Mouse (Mus musculus) C2C12 (cell line): ENCODE measurements around the gene 1700001O22Rik. TPM values are rescaled to one million over a fixed set of nuclear protein-coding genes. Genes with fewer than 3 reads are reported as not detected.

Source experiments
- H3K27me3 ChIP-seq: one replicate; pipeline ENCODE4 v1.6.1; 2011; ENCODE audit not compliant: control insufficient read depth, insufficient read depth, insufficient read length
- H3K36me3 ChIP-seq: one replicate; pipeline ENCODE4 v1.6.1; 2011; ENCODE audit not compliant: control insufficient read depth, insufficient read depth
- H3K4me3 ChIP-seq: one replicate; pipeline ENCODE4 v1.5.1; 2011; ENCODE audit warnings: mild to moderate bottlenecking, control low read depth; ENCODE audit not compliant: poor library complexity, insufficient read depth, severe bottlenecking
- H3K79me2 ChIP-seq: one replicate; pipeline ENCODE4 v1.6.1; 2011; ENCODE audit not compliant: control insufficient read depth, insufficient read depth
- H3K79me3 ChIP-seq: one replicate; pipeline ENCODE4 v1.6.1; 2011; ENCODE audit warnings: low read depth, control low read depth
- H3ac ChIP-seq: one replicate; pipeline ENCODE3; 2011; ENCODE audit warnings: low read depth; ENCODE audit not compliant: control insufficient read depth, insufficient read length
- CEBPB ChIP-seq: IDR thresholded peaks from one replicate; pipeline ENCODE4 v1.6.1; 2011; ENCODE audit warnings: low read depth, mild to moderate bottlenecking, control low read depth, moderate library complexity
- CTCF ChIP-seq: IDR thresholded peaks from one replicate; pipeline ENCODE4 v1.5.1; 2011; ENCODE audit not compliant: control insufficient read depth, insufficient read depth, insufficient read length
- FOSL1 ChIP-seq: IDR thresholded peaks from one replicate; pipeline ENCODE4 v1.8.0; 2011; ENCODE audit warnings: mild to moderate bottlenecking, low read length; ENCODE audit not compliant: poor library complexity, insufficient read depth, severe bottlenecking
- MAX ChIP-seq: IDR thresholded peaks from one replicate; pipeline ENCODE4 v1.6.1; 2011; ENCODE audit warnings: mild to moderate bottlenecking, control low read depth
- MYOD1 ChIP-seq: IDR thresholded peaks from one replicate; pipeline ENCODE4 v1.6.1; 2011; ENCODE audit warnings: low read depth; ENCODE audit not compliant: control insufficient read depth, insufficient read length
- MYOG ChIP-seq: IDR thresholded peaks from one replicate; pipeline ENCODE4 v1.6.1; 2011; ENCODE audit not compliant: control insufficient read depth, insufficient read length; ENCODE audit errors: extremely low read depth
- USF1 ChIP-seq: IDR thresholded peaks from one replicate; pipeline ENCODE4 v1.6.1; 2011; ENCODE audit warnings: low read depth, mild to moderate bottlenecking, control low read depth, moderate library complexity
- polyA plus RNA-seq: library from polyadenylated mRNA; unstranded; fragments of >200 nt; fragmentation: generic; extraction: Trizol; gene quantifications from one replicate; pipeline ENCODE4 v1.2.1, GENCODE M21; 2012; ENCODE audit warnings: missing spikeins

Gene 1700001O22Rik
- polyA plus RNA-seq, 1 experiment = 0.18 TPM

DNA sequence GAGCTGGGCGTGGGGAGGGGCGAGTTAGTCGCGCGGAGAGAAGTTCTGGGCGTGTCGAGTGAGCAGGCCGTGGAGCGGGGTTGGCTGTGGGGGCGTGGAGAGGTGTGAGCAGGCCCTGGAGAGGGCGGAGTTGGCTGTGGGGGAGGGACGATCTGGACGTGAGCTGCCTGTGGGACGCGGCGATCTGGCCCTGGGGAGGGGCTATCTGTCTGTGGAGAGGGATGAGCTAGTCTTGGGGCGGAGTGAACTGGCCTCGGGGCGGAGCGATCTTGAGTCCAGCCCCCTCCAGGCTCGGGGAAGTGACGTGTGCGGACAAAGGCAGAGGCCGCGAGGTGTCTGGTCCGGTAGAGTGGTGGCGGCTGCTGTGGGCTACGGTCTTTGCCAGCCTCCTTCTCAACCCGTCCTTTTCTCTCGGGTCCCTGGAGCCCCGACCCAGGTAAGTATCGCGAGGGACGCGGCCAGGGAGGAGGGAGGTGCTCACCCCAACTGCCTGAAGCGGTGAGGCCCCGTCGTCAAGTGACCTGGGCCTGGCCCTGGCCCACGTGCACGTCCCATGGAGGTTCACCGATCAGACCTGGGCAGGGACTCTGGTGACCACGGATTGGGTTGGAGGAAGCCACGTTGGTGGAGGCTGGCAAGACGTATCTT lies 4.3 kb upstream of the 1700001O22Rik start, which contains the start of gene Ntmt1:
Gene Ntmt1 (plus strand): TSS at position 179 of the 648 bp plus-strand sequence.
- Histone ChIP-seq H3ac (peak within 1 kb of the TSS; percentile 86), H3K36me3 (peaks cover 23% of the 10 kb centered on the region), H3K4me3 (peak within 1 kb of the TSS; percentile 89), H3K79me2 (peaks cover 51% of the 10 kb centered on the region), H3K27me3 (no peaks in the 10 kb centered on the region), H3K79me3 (peaks cover 47% of the 10 kb centered on the region)
- TF ChIP-seq CTCF = no peak
- TF ChIP-seq MAX = peak; percentile 92
- no peak for TF ChIP-seq CEBPB

GRCm38 (mm10) chr2:30807147-30807647 lies 3.7 kb upstream of the 1700001O22Rik start:
- Histone ChIP-seq H3K79me2 (peaks cover 45% of the 10 kb centered on the region), H3K27me3 (no peaks in the 10 kb centered on the region), H3K36me3 (peaks cover 18% of the 10 kb centered on the region), H3K79me3 (peaks cover 43% of the 10 kb centered on the region), H3ac (peak overlapping the region; percentile 56), H3K4me3 (peak overlapping the region; percentile 27)
- no peak for TF ChIP-seq CTCF
- no peak for TF ChIP-seq CEBPB
- TF ChIP-seq USF1 = no peak
- no peak for TF ChIP-seq MAX
- TF ChIP-seq MYOG = no peak
- no peak for TF ChIP-seq MYOD1
- TF ChIP-seq FOSL1 = no peak

DNA sequence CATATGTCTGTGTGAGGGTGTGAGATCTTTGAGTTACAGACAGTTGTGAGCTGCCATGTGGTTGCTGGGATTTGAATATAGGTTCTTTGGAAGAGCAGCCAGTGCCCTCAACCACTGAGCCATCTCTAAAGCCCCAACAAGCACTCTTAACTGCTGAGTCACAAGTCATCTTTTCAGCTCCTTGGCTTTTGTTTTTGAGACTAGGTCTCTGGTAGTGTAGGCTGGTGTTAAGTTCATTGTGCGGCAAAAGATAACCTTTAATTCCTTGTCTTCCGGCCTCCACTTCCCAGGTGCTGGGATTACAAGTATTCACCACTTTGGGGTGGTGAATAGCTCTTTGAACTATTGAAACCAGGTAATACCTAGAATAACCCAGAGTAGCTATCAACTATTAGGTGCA lies 2.5 kb upstream of the 1700001O22Rik start:
- TF ChIP-seq MYOG (no peak), CTCF (no peak), FOSL1 (no peak), CEBPB (no peak), MAX (no peak), MYOD1 (no peak), USF1 (no peak)

DNA sequence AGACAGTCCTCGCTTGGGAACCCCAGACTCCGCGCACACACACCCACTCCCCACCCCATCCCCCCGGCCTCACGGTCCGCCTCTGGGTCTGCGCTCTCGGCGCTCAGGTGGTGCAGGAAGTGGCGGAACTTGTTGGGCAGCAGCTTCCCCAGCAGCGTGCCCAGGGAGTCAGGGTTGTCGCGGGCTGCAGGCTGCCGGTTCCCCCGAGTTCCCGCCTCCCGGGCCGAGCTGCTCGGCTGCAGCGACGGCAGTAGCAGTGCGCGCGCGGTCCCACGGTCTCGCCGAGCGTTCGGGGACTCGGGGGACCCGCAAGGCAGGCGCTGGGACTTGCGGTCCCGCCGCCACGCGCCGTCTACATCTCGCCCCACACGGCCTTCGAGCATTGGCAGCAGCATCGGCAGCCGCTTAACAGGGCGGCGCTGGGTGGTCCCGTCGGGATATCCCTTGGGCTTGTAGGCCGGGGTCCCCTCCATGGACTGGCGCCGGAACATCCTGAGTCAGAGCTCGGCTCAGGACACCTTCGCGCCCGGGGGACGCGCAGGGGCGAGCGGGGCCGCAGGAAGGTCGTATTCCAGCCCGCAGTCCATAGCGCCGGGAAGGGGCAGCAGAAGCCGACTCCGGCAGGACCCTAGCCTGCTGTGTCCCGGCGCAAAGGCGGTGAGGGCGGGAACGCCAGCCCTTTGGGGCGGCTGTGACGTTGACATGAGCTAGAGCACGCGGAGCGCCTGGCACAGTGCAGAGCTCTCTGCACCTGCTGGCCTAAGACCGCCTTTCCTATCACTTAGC lies 2.2 kb downstream of the 1700001O22Rik start:
- no peaks in the 10 kb centered on the region for H3K79me3 ChIP-seq
- peak overlapping the region; percentile 46 for H3ac ChIP-seq
- no peak overlapping the region for H3K4me3 ChIP-seq
- no peak for TF ChIP-seq MAX
- H3K79me2 ChIP-seq = no peaks in the 10 kb centered on the region
- H3K36me3 ChIP-seq = no peaks in the 10 kb centered on the region
- peaks cover 10% of the 10 kb centered on the region for H3K27me3 ChIP-seq

More for the DNA sequence above, 2.5 kb upstream of the 1700001O22Rik start:
- Histone ChIP-seq H3K36me3 (peaks cover 12% of the 10 kb centered on the region), H3K27me3 (peaks cover 6% of the 10 kb centered on the region), H3K4me3 (no peak overlapping the region), H3K79me2 (peaks cover 33% of the 10 kb centered on the region), H3K79me3 (peaks cover 31% of the 10 kb centered on the region), H3ac (no peak overlapping the region)

DNA sequence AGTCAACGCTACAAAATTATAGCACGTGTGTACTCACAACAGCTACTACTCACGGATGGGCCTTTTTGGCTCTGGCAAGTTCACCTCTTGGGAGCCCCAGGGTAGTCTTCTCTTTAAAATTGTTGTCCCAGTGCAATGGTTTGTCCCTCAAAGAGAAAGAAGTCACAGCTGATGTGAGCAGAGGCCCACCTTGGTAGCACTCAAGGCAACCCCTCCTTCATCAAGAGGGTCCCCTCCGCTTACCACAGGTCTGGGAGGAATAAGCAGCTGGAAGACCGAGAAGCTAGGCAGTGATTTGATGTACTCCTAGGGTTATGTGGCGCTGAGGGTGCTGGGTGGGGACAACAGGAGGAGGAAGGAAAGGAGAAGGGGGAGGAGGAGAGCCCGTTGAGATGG lies 2.8 kb downstream of the 1700001O22Rik start:
- no peak overlapping the region for H3ac ChIP-seq
- H3K79me2 ChIP-seq = no peaks in the 10 kb centered on the region
- H3K79me3 ChIP-seq = no peaks in the 10 kb centered on the region
- no peak for TF ChIP-seq USF1
- TF ChIP-seq CEBPB = no peak
- TF ChIP-seq FOSL1 = no peak
- no peak for TF ChIP-seq MYOD1
- no peak for TF ChIP-seq MAX
- no peak for TF ChIP-seq CTCF
- TF ChIP-seq MYOG = no peak
- H3K4me3 ChIP-seq = no peak overlapping the region
- H3K36me3 ChIP-seq = no peaks in the 10 kb centered on the region
- peaks cover 10% of the 10 kb centered on the region for H3K27me3 ChIP-seq

DNA sequence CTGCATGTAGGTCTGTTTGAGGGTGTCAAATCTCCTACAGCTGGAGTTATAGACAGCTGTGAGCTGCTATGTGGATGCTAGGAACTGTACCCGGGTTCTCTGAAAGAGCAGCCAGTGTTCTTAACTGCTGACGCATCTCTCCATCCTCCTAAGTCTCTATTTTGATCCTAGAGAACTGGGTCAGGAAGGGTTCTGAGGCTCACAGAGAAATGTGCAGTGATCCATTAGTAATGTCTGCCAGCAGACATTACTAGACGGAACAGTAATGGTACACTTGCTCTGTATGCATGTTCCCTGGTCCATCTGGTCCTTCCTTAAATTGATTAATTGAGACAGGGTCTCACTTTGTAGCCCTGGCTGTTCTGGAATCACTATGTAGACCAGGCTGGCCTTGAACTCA lies 4.0 kb downstream of the 1700001O22Rik start:
- no peaks in the 10 kb centered on the region for H3K36me3 ChIP-seq
- no peak for TF ChIP-seq CEBPB
- TF ChIP-seq MAX = no peak
- TF ChIP-seq USF1 = no peak
- TF ChIP-seq MYOD1 = no peak
- TF ChIP-seq FOSL1 = no peak
- no peak for TF ChIP-seq MYOG
- no peak for TF ChIP-seq CTCF
- H3K4me3 ChIP-seq = no peak overlapping the region
- H3K79me3 ChIP-seq = no peaks in the 10 kb centered on the region
- H3ac ChIP-seq = no peak overlapping the region
- H3K79me2 ChIP-seq = no peaks in the 10 kb centered on the region
- H3K27me3 ChIP-seq = peaks cover 10% of the 10 kb centered on the region
